Mouse (Mus musculus) ES-Bruce4 (cell line): Measurements from ENCODE around the gene Anapc15-ps. TPM values are rescaled to one million over a fixed set of nuclear protein-coding genes. Genes with fewer than 3 reads are reported as not detected.

Experiments
- H3K27ac ChIP-seq: 2 replicates; pipeline ENCODE4 v1.5.1; 2012; ENCODE audit warnings: low read length, inconsistent platforms; ENCODE audit not compliant: insufficient read depth
- H3K27me3 ChIP-seq: 2 replicates; pipeline ENCODE4 v1.6.1; 2012; ENCODE audit warnings: mild to moderate bottlenecking, low read length, inconsistent platforms; ENCODE audit not compliant: control insufficient read depth, poor library complexity, insufficient read depth, severe bottlenecking
- H3K36me3 ChIP-seq: 2 replicates; pipeline ENCODE4 v1.6.1; 2012; ENCODE audit warnings: inconsistent platforms, mild to moderate bottlenecking, low read length, moderate library complexity; ENCODE audit not compliant: control insufficient read depth, poor library complexity, insufficient read depth, severe bottlenecking
- H3K4me1 ChIP-seq: one replicate; pipeline ENCODE4 v1.8.1; 2011; ENCODE audit warnings: low read length; ENCODE audit not compliant: control insufficient read depth, insufficient read depth
- H3K4me3 ChIP-seq: 2 replicates; pipeline ENCODE4 v1.5.1; 2011; ENCODE audit warnings: low read depth, mild to moderate bottlenecking, low read length
- H3K9ac ChIP-seq: 2 replicates; pipeline ENCODE4 v1.6.1; 2012; ENCODE audit warnings: low read depth, mild to moderate bottlenecking, inconsistent platforms; ENCODE audit not compliant: poor library complexity, severe bottlenecking
- H3K9me3 ChIP-seq: replicated peaks from 2 replicates; pipeline ENCODE4 v1.6.1; 2012; ENCODE audit warnings: mild to moderate bottlenecking, low read length, inconsistent platforms; ENCODE audit not compliant: control insufficient read depth, poor library complexity, insufficient read depth, severe bottlenecking
- CTCF ChIP-seq: IDR thresholded peaks from one replicate; pipeline ENCODE4 v1.8.1; 2011; ENCODE audit warnings: low read depth, low read length
- EP300 ChIP-seq: IDR thresholded peaks from 2 replicates; pipeline ENCODE4 v1.6.1; 2011; ENCODE audit warnings: low read depth, low read length; ENCODE audit not compliant: insufficient read depth
- POLR2A ChIP-seq: IDR thresholded peaks from one replicate; pipeline ENCODE4 v1.8.1; 2011; ENCODE audit warnings: low read length; ENCODE audit not compliant: insufficient read depth
- polyA plus RNA-seq: library from polyadenylated mRNA; stranded (reverse); fragments of >200 nt; gene quantifications from 2 replicates; pipeline ENCODE4 v1.2.4, GENCODE M21; 2011; ENCODE audit warnings: low read depth; ENCODE audit not compliant: missing spikeins, insufficient read depth, insufficient read length

Anapc15-ps gene
- polyA plus RNA-seq, 1 experiment = 3.4 TPM

DNA sequence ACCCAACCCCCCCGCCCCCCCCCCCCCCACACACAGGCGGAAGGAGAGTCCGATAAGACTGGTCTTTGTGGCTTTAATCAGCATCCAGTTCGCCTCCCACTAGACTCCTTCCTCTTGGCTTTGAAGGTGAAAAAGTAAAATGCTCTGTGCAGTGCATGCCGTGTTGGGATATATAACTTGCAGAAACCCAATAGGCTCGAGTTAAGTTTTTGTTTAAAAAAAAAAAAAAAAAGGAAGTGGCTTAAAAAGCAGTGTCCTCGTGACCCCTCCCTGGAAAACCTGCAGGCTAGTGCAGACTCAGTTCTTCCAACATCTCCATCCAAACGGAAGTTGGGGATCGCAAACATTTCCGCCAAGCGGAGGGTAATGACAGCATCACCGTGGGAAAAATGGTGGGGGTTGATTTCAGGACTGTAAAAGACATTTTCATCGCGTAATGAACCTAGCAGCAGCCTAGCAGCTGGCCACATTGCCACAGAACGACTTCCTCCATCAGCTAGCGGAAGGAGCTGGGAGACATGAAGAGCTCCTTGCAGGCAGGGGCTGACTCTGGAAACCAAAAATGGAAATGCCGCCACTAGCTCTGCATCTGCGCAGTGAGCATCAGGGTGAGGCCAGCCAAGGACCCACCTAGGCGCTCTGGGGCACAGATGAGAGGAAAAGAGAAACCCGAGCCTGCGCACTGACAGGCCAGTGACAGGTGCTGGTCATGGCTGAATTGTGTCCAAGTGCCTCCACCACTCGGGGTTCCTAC, 4.3 kb upstream of the Anapc15-ps start:
- Histone ChIP-seq H3K27me3 (no peaks in the 10 kb centered on the region), H3K9ac (no peak overlapping the region), H3K4me1 (no peaks in the 10 kb centered on the region), H3K9me3 (no peaks in the 10 kb centered on the region), H3K27ac (no peak overlapping the region), H3K36me3 (no peaks in the 10 kb centered on the region), H3K4me3 (peak overlapping the region; percentile 56)
- TF ChIP-seq POLR2A (no peak), EP300 (no peak), CTCF (no peak)

GRCm38 (mm10) chr10:95676991-95677355, 3.7 kb upstream of the Anapc15-ps start:
- Histone ChIP-seq H3K27ac (no peak overlapping the region), H3K4me1 (no peaks in the 10 kb centered on the region), H3K36me3 (no peaks in the 10 kb centered on the region), H3K9ac (no peak overlapping the region), H3K4me3 (no peak overlapping the region), H3K9me3 (no peaks in the 10 kb centered on the region), H3K27me3 (no peaks in the 10 kb centered on the region)
- TF ChIP-seq CTCF (no peak), POLR2A (no peak), EP300 (no peak)

DNA sequence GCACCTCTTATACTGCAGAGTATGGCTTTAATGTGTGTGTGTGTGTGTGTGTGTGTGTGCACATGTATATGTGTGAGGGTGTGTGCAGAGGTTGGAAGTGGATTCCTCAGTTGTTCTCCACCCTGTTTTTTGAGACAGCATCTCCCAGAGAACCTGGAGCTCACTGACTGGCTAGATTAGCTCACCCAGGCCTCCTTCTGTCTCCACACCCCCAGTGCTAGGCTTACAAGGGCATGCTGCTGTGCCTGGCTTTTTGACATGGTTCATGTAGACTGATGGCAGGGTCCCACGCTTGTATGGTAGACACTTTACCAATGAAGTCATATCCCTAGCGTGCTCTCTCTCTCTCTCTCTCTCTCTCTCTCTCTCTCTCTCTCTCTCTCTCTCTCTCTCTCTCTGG, 3.1 kb upstream of the Anapc15-ps start:
- H3K9me3 ChIP-seq = no peaks in the 10 kb centered on the region
- no peaks in the 10 kb centered on the region for H3K4me1 ChIP-seq
- H3K27me3 ChIP-seq = no peaks in the 10 kb centered on the region
- no peaks in the 10 kb centered on the region for H3K36me3 ChIP-seq
- TF ChIP-seq EP300 = no peak
- no peak for TF ChIP-seq POLR2A
- TF ChIP-seq CTCF = no peak
- H3K4me3 ChIP-seq = no peak overlapping the region
- H3K9ac ChIP-seq = no peak overlapping the region
- H3K27ac ChIP-seq = no peak overlapping the region

- Histone ChIP-seq H3K36me3 (no peaks in the 10 kb centered on the region), H3K9me3 (no peaks in the 10 kb centered on the region)
- no peak for TF ChIP-seq POLR2A
- no peak for TF ChIP-seq CTCF
- TF ChIP-seq EP300 = no peak
Measured at GRCm38 (mm10) chr10:95670781-95671780, 2.2 kb downstream of the Anapc15-ps start.

DNA sequence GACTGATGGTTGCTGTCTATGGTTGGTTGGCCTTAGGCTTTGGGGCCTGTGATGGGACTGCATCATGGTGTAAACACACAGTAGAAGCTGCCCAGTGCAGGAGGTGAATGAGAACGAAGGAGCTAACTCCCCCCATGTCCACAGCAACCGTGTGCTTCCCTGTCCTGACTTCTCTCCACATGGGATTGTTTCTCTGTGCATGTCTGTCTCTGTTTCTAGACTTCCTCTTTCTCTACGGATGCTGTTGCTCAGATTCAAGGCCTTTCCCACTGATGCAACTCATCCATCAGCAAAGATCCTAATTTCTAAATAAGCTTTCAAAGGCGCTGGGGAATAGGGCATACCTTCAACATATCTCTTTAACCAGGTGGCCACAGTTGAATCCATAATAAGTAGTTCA, 3.4 kb downstream of the Anapc15-ps start:
- Histone ChIP-seq H3K9ac (no peak overlapping the region), H3K27me3 (no peaks in the 10 kb centered on the region), H3K36me3 (no peaks in the 10 kb centered on the region), H3K27ac (no peak overlapping the region), H3K4me1 (no peaks in the 10 kb centered on the region), H3K9me3 (no peaks in the 10 kb centered on the region), H3K4me3 (no peak overlapping the region)
- TF ChIP-seq CTCF = no peak
- TF ChIP-seq POLR2A = no peak
- TF ChIP-seq EP300 = no peak

More at GRCm38 (mm10) chr10:95670781-95671780, 2.2 kb downstream of the Anapc15-ps start:
- no peak overlapping the region for H3K9ac ChIP-seq
- H3K27ac ChIP-seq = no peak overlapping the region
- no peak overlapping the region for H3K4me3 ChIP-seq
- no peaks in the 10 kb centered on the region for H3K4me1 ChIP-seq
- no peaks in the 10 kb centered on the region for H3K27me3 ChIP-seq

- no peak overlapping the region for H3K4me3 ChIP-seq
- H3K27ac ChIP-seq = no peak overlapping the region
- H3K9me3 ChIP-seq = no peaks in the 10 kb centered on the region
- H3K27me3 ChIP-seq = no peaks in the 10 kb centered on the region
- no peaks in the 10 kb centered on the region for H3K4me1 ChIP-seq
- H3K36me3 ChIP-seq = no peaks in the 10 kb centered on the region
- no peak for TF ChIP-seq EP300
- no peak overlapping the region for H3K9ac ChIP-seq
Measured at GRCm38 (mm10) chr10:95669034-95669433, 4.2 kb downstream of the Anapc15-ps start.
